Mouse (Mus musculus) kidney, adult 2 months (tissue): ENCODE measurements at regions not wholly inside any gene's neighbourhood (a gene's known extent, or its start where the extent isn't known, plus 50 kb on each side); places are given as distances from the start of the nearest gene placed in this dataset.

ENCODE experiments used
- DNase-seq: peaks from one replicate; pipeline ENCODE4 v3.0.0; 2021
- H3K27ac ChIP-seq: fragments of 200-500 bp; 2 replicates; pipeline ENCODE4 v1.5.1; 2012; ENCODE audit warnings: low read depth, low read length, control low read depth, inconsistent platforms; ENCODE audit not compliant: insufficient read depth
- H3K27me3 ChIP-seq: fragments of 200-500 bp; replicated peaks from 2 replicates; pipeline ENCODE4 v1.6.1; 2012; ENCODE audit warnings: mild to moderate bottlenecking, moderate library complexity, low read length, inconsistent platforms; ENCODE audit not compliant: control insufficient read depth, insufficient read depth
- H3K36me3 ChIP-seq: fragments of 200-500 bp; 2 replicates; pipeline ENCODE4 v1.6.1; 2012; ENCODE audit warnings: mild to moderate bottlenecking, moderate library complexity, low read length, inconsistent platforms; ENCODE audit not compliant: control insufficient read depth, insufficient read depth
- H3K4me1 ChIP-seq: fragments of 200-500 bp; 2 replicates; pipeline ENCODE4 v1.6.1; 2011; ENCODE audit warnings: low read length; ENCODE audit not compliant: control insufficient read depth, insufficient read depth
- H3K4me3 ChIP-seq: fragments of 200-500 bp; 2 replicates; pipeline ENCODE4 v1.5.1; 2011; ENCODE audit warnings: mild to moderate bottlenecking, low read depth, low read length, control low read depth; ENCODE audit not compliant: insufficient read depth
- CTCF ChIP-seq: fragments of 200-500 bp; conservative IDR thresholded peaks from 2 replicates; pipeline ENCODE4 v1.5.1; 2011; ENCODE audit warnings: low read depth, mild to moderate bottlenecking, control low read depth, low read length, moderate library complexity, mixed read lengths; ENCODE audit not compliant: insufficient read depth, insufficient read length
- POLR2A ChIP-seq: fragments of 200-500 bp; IDR thresholded peaks from one replicate; pipeline ENCODE4 v1.6.1; 2011; ENCODE audit warnings: low read depth, low read length, control low read depth
- WGBS: fragments of 180-500 bp; shearing (Covaris S2); methylation state at CpG from one replicate; pipeline ENCODE4 v1.1.7; 2018; 5-methylcytosine and 5-hydroxymethylcytosine counted together

GRCm38 (mm10) chr4:29525769-29526658 lies 713.1 kb downstream of the Epha7 start:
- Histone ChIP-seq H3K36me3 (no peaks in the 10 kb centered on the region), H3K4me3 (no peak overlapping the region), H3K27me3 (no peaks in the 10 kb centered on the region), H3K27ac (no peak overlapping the region), H3K4me1 (no peaks in the 10 kb centered on the region)
- TF ChIP-seq CTCF (no peak), POLR2A (no peak)
- 78% methylated on average over 5 of the region's 5 CpGs for WGBS
- DNase-seq: no peak
